In the genomic region with DNA sequence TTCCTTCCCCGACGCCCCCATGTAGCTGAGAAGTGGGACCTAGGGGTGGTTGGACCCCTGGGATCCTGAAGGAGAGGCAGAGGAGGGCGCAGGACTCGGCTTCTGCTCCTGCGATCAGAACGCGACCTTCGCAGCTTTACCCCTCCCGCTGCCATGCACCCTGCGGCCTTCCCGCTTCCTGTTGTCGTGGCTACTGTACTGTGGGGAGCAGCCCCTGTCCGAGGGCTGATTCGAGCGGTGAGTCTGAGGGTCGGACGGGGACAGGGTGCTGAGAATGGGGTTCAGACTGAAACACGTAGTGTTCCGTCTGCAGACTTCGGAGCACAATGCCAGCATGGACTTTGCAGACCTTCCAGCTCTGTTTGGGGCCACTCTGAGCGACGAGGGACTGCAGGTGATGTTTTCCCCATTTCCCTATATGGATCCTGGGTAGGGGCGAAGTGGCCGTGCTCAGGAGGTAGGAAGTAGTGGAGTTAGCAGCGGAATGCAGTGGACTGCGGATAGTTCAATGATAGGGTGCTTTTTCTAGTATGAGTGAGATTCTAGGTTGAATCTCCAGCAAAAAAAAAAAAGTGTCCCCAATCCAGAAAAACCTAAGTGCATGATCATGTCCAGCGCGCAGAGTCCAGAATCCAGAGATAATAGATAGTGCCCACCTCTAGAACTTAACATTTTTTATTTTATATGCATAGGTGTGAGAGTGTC, we compare ENCODE assay signal across 9 mouse cellular contexts. TPM values are rescaled to one million over a fixed set of nuclear protein-coding genes. Genes with fewer than 3 reads are reported as not detected.
DNase-seq lines count a peak whose midpoint lies in the region; ATAC-seq and TF ChIP-seq lines count a peak whose summit lies in the region.
"Had no signal": no experiment of that assay in that cellular context is flagged by ENCODE, and none has a peak within 500 bp of the region (broad histone marks: within the 10 kb centered on the region; RNA-seq: fewer than 3 reads in every experiment).

No protein-coding gene starts in this region.

- H3K4me3 ChIP-seq in embryonic facial prominence, embryonic 13.5 days, result peak overlapping the region; percentile 88
- H3K4me3 ChIP-seq in hindbrain, embryonic 16.5 days (ENCODE audit: low read length), result peak overlapping the region; percentile 64
- H3K4me3 ChIP-seq in liver, embryonic 14.5 days (ENCODE audit: insufficient read depth in 1 of 2, low read depth in 2 of 2, low read length in 2 of 2), result peak overlapping the region; percentile 82 to 93

- peak overlapping the region; percentile 95 for H3K27ac ChIP-seq in embryonic facial prominence, embryonic 13.5 days
- peak overlapping the region; percentile 68 for H3K27ac ChIP-seq in hindbrain, embryonic 16.5 days (ENCODE audit: low read depth, low read length)
- peak overlapping the region; percentile 95 for H3K27ac ChIP-seq in liver, embryonic 14.5 days

- no peak for TF ChIP-seq EP300 in liver, embryonic 14.5 days (IDR thresholded peaks at IDR 0.05; ENCODE audit: low read depth)

- DNase-seq in cerebellum, adult 11-12 months, result peak; percentile 66
- no peak for DNase-seq in cerebellum, adult 8-10 months
- peak; percentile 35 to 43 for DNase-seq in B cell, adult 2 months
- DNase-seq in liver, embryonic 14.5 days (ENCODE audit: low read depth in 3 of 3, low spot score in 3 of 3), result no peak
- peak; percentile 55 to 60 for DNase-seq in spleen, adult 18-20 months
- DNase-seq in adipocyte (ENCODE audit: low spot score), result no peak

- peaks cover 63% of the 10 kb centered on the region for H3K4me1 ChIP-seq in embryonic facial prominence, embryonic 13.5 days
- H3K4me1 ChIP-seq in hindbrain, embryonic 16.5 days (ENCODE audit: control insufficient read depth, insufficient read depth, low read depth, low read length), result peaks cover 36% of the 10 kb centered on the region
- H3K4me1 ChIP-seq in liver, embryonic 14.5 days (replicated peaks; ENCODE audit: control insufficient read depth in 2 of 2, insufficient read depth in 2 of 2, low read length in 1 of 2), result peaks cover 43 to 55% of the 10 kb centered on the region in 2 experiments

- peaks cover 72% of the 10 kb centered on the region for H3K36me3 ChIP-seq in embryonic facial prominence, embryonic 13.5 days
- H3K36me3 ChIP-seq in hindbrain, embryonic 16.5 days (ENCODE audit: control insufficient read depth, insufficient read depth, low read length), result peaks cover 30% of the 10 kb centered on the region
- peaks cover 48% of the 10 kb centered on the region for H3K36me3 ChIP-seq in liver, embryonic 14.5 days (replicated peaks; ENCODE audit: control insufficient read depth, insufficient read depth, low read depth)

- no peaks in the 10 kb centered on the region for H3K27me3 ChIP-seq in embryonic facial prominence, embryonic 13.5 days
- no peaks in the 10 kb centered on the region for H3K27me3 ChIP-seq in hindbrain, embryonic 16.5 days (replicated peaks; ENCODE audit: control insufficient read depth, insufficient read depth, low read length)
- H3K27me3 ChIP-seq in liver, embryonic 14.5 days (ENCODE audit: control insufficient read depth, insufficient read depth, low read length), result no peaks in the 10 kb centered on the region
- H3K27me3 ChIP-seq: Patski had no signal

- TF ChIP-seq CTCF in liver, embryonic 14.5 days (IDR thresholded peaks at IDR 0.05; ENCODE audit: low read depth), result no peak

- H3K4me2 ChIP-seq in embryonic facial prominence, embryonic 13.5 days, result peak overlapping the region; percentile 97
- H3K4me2 ChIP-seq in hindbrain, embryonic 16.5 days (ENCODE audit: low read length), result peak overlapping the region; percentile 94
- H3K4me2 ChIP-seq in liver, embryonic 14.5 days (ENCODE audit: low read depth), result peak overlapping the region; percentile 85

- ATAC-seq in embryonic facial prominence, embryonic 13.5 days (ENCODE audit: insufficient number of reproducible peaks, insufficient read depth, low FRiP score, low TSS enrichment, low read depth), result no peak
- ATAC-seq in hindbrain, embryonic 16.5 days, result 0 out of 2 replicates have a peak, but pooled peaks have one; percentile 1
- peak; percentile 19 for ATAC-seq in liver, embryonic 14.5 days (ENCODE audit: insufficient read depth)

- H3K9ac ChIP-seq in embryonic facial prominence, embryonic 13.5 days, result peak overlapping the region; percentile 93
- H3K9ac ChIP-seq in hindbrain, embryonic 16.5 days (ENCODE audit: low read depth, low read length), result peak overlapping the region; percentile 71
- peak overlapping the region; percentile 99 for H3K9ac ChIP-seq in liver, embryonic 14.5 days (replicated peaks)

- H3K9me3 ChIP-seq in embryonic facial prominence, embryonic 13.5 days, result no peaks in the 10 kb centered on the region
- no peaks in the 10 kb centered on the region for H3K9me3 ChIP-seq in hindbrain, embryonic 16.5 days (ENCODE audit: control insufficient read depth, low read length)
- no peaks in the 10 kb centered on the region for H3K9me3 ChIP-seq in liver, embryonic 14.5 days (ENCODE audit: control insufficient read depth, low read length)

- WGBS in embryonic facial prominence, embryonic 13.5 days, result 4% methylated on average over 28 of the region's 28 CpGs
- WGBS in hindbrain, embryonic 16.5 days, result 6% methylated on average over 28 of the region's 28 CpGs
- 2% methylated on average over 28 of the region's 28 CpGs for WGBS in liver, embryonic 14.5 days (ENCODE audit: insufficient replicate concordance)

RNA-seq across cellular contexts. Expression of gene Slc25a11, which starts 0.6 kb away (rescaled TPM):
- polyA plus RNA-seq in embryonic facial prominence, embryonic 13.5 days (2015; fragmentation: Nextera tagmentation; extraction: Ambion mirVana), result 167 and 170 TPM in 2 replicates
- polyA plus RNA-seq in hindbrain, embryonic 16.5 days (2015; fragmentation: Nextera tagmentation; extraction: Ambion mirVana), result 185 and 191 TPM in 2 replicates
- 39.0 and 43.9 TPM in 2 replicates for polyA plus RNA-seq in liver, embryonic 14.5 days (2012; rRNA removed)
- polyA plus RNA-seq in liver, embryonic 14.5 days (2014; fragmentation: Nextera tagmentation; extraction: Ambion mirVana), result 60.8 and 67.8 TPM in 2 replicates

RNA-seq across cellular contexts. Expression of gene Rnf167, which starts 0.8 kb away (rescaled TPM):
- 131 and 135 TPM in 2 replicates for polyA plus RNA-seq in embryonic facial prominence, embryonic 13.5 days (2015; fragmentation: Nextera tagmentation; extraction: Ambion mirVana)
- 105 and 110 TPM in 2 replicates for polyA plus RNA-seq in hindbrain, embryonic 16.5 days (2015; fragmentation: Nextera tagmentation; extraction: Ambion mirVana)
- polyA plus RNA-seq in liver, embryonic 14.5 days (2012; rRNA removed), result 47.7 and 48.4 TPM in 2 replicates
- 56.0 and 66.9 TPM in 2 replicates for polyA plus RNA-seq in liver, embryonic 14.5 days (2014; fragmentation: Nextera tagmentation; extraction: Ambion mirVana)

RNA-seq across cellular contexts. Expression of gene Pfn1, which starts 6.6 kb away (rescaled TPM):
- 1,478 and 1,672 TPM in 2 replicates for polyA plus RNA-seq in embryonic facial prominence, embryonic 13.5 days (2015; fragmentation: Nextera tagmentation; extraction: Ambion mirVana)
- 638 and 764 TPM in 2 replicates for polyA plus RNA-seq in hindbrain, embryonic 16.5 days (2015; fragmentation: Nextera tagmentation; extraction: Ambion mirVana)
- polyA plus RNA-seq in liver, embryonic 14.5 days (2012; rRNA removed), result 421 and 438 TPM in 2 replicates
- 957 and 1,007 TPM in 2 replicates for polyA plus RNA-seq in liver, embryonic 14.5 days (2014; fragmentation: Nextera tagmentation; extraction: Ambion mirVana)

RNA-seq across cellular contexts. Expression of gene Gp1ba, which starts 8.9 kb away (rescaled TPM):
- 0.10 and 0.37 TPM in 2 replicates for polyA plus RNA-seq in embryonic facial prominence, embryonic 13.5 days (2015; fragmentation: Nextera tagmentation; extraction: Ambion mirVana)
- polyA plus RNA-seq in hindbrain, embryonic 16.5 days (2015; fragmentation: Nextera tagmentation; extraction: Ambion mirVana), result 0.19 and 0.29 TPM in 2 replicates
- polyA plus RNA-seq in liver, embryonic 14.5 days (2012; rRNA removed), result 4.5 TPM in 2 replicates
- polyA plus RNA-seq in liver, embryonic 14.5 days (2014; fragmentation: Nextera tagmentation; extraction: Ambion mirVana), result 7.6 and 9.1 TPM in 2 replicates

RNA-seq across cellular contexts. Expression of gene Eno3, which starts 9.1 kb away (rescaled TPM):
- polyA plus RNA-seq in embryonic facial prominence, embryonic 13.5 days (2015; fragmentation: Nextera tagmentation; extraction: Ambion mirVana), result 18.3 and 19.7 TPM in 2 replicates
- polyA plus RNA-seq in hindbrain, embryonic 16.5 days (2015; fragmentation: Nextera tagmentation; extraction: Ambion mirVana), result 6.0 and 16.3 TPM in 2 replicates
- polyA plus RNA-seq in liver, embryonic 14.5 days (2012; rRNA removed), result 3.4 and 3.7 TPM in 2 replicates
- polyA plus RNA-seq in liver, embryonic 14.5 days (2014; fragmentation: Nextera tagmentation; extraction: Ambion mirVana), result 3.6 and 3.9 TPM in 2 replicates

Comparison
In these comparisons a context has a peak if more than half of its experiments do, and no peak if none do; other contexts are left out.
1. DNase-seq: peak in cerebellum, adult 11-12 months (single experiment), B cell, adult 2 months (2 of 2) and spleen, adult 18-20 months (2 of 2); none in cerebellum, adult 8-10 months (single experiment), liver, embryonic 14.5 days (0 of 3) and adipocyte (single experiment).
2. Peak in every context shown above with its lines, with median percentiles within 50 percentile points of each other: H3K27ac ChIP-seq, H3K4me2 ChIP-seq, H3K4me3 ChIP-seq and H3K9ac ChIP-seq.